Mouse (Mus musculus): ENCODE data around the gene Ttc36.
"Not testable (repeated sequence)": the region's sequence is repeated elsewhere in the genome, so short reads cannot be mapped to it uniquely, and the experiment has no call there.

The Ttc36 gene

GRCm38 (mm10) chr9:44772750-44773651 is 29.9 kb downstream of the Ttc36 start:
- intact Hi-C loops (cut with DNase I), result no loop called here

- intact Hi-C loops (cut with DNase I), result no loop called here
These were observed 30.5 kb downstream of the Ttc36 start for GRCm38 (mm10) chr9:44772392-44772749.

GRCm38 (mm10) chr9:44771376-44771775 is 31.5 kb downstream of the Ttc36 start:
- intact Hi-C loops (cut with DNase I), result no loop called here

GRCm38 (mm10) chr9:44768029-44768394 is 34.9 kb downstream of the Ttc36 start:
- intact Hi-C loops (cut with DNase I), result not testable (repeated sequence)

GRCm38 (mm10) chr9:44767101-44768028 is 35.5 kb downstream of the Ttc36 start, which contains the start of the genes Arcn1 and Ift46:
TSS of gene Arcn1 (minus strand) at chr9:44767845.
TSS of gene Ift46 (plus strand) at chr9:44767908.
- intact Hi-C loops (cut with DNase I), result no loop called here

GRCm38 (mm10) chr9:44760873-44761272 is 42.0 kb downstream of the Ttc36 start:
- intact Hi-C loops (cut with DNase I), result no loop called here

Measured in adrenal gland (tissue).